Mouse (Mus musculus): Measurements from ENCODE around the gene Adam6a.
"Not testable (repeated sequence)": the region's sequence is repeated elsewhere in the genome, so short reads cannot be mapped to it uniquely, and the experiment has no call there.

The Adam6a gene

DNA sequence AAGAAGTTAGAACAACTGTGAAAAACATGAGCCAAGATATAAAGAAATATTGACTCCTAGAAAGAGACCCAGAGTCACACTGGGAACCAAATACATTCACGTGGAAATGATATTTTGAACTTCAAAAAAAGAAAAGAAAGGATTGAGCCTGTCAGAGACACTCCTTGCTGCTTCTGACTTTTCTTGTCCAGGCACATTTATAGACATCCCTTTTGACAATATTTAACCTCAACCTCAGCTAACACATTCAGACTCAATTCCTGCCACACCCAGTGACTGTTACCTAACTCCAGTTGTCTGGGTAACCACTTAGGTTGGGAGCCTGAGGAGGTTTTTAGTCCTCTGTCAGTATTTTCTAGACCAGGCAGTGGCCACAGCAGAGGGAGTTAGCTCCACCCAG lies at the start of gene Adam6a:
Adam6a (plus strand) TSS at position 301 of the 400 bp plus-strand sequence.
- not testable (repeated sequence) for DNase-seq (ENCODE audit: low spot score)

DNA sequence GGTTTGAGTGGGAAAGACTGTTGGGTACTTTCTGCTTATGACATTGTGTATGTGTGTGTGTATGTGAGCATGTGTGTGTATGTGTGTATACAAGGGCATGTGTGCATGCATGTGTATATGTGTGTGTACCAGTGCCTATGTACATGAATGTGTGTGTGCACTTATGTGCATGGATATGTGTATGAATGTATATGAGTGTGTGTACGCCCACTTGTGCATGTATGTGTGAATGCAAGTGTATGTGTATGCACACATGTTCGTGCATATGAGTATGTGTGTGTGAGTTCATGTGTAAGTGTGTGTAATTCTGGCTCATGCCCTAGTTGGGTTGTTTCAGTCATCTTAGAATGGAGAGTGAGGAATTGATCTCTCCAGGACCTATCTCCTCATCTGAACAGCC lies 17.8 kb upstream of the Adam6a start:
- no peak for DNase-seq (ENCODE audit: low spot score)

DNA sequence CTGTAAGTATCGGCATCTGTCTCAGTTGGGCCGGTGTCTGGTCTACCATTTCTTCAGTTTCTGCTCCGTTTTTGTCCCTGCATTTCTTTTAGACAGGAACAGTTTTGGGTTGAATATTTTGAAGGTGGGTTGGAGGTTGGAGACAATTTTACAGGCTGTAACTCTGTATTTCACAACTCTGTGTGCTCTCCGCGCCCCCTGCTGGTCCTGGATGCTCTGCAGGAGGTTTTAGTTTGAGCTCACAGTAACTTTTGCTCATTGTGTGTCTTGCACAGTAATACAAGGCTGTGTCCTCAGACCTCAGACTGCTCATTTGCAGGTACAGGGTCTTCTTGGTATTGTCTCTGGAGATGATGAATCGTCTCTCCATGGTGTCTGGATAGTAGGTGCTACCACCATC lies 34.5 kb downstream of the Adam6a start:
- no peak for DNase-seq (ENCODE audit: low spot score)

DNA sequence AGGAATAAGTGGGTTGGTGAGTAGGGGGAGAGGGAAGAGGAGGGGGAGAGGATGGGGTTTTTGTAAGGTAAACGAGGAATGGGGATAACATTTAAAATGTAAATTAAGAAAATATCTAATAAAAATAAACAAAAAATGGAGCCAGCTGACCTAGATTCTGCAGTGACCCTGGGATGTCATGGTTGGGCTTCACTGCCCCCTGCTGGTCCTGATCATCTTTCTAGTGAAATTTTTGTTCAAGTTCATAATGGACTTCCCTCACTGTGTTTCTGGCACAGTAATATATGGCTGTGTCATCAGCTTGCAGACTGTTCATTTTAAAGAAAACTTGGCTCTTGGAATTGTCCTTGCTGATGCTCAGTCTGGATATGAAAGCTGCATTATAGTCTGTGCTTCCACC lies 44.3 kb downstream of the Adam6a start:
- DNase-seq (ENCODE audit: low spot score) = no peak
